Mouse (Mus musculus): ENCODE results near the gene Crabp2.

Crabp2 gene

GRCm38 (mm10) chr3:87959371-87959770, 10.9 kb downstream of the Crabp2 start:
- no peak for DNase-seq

DNA sequence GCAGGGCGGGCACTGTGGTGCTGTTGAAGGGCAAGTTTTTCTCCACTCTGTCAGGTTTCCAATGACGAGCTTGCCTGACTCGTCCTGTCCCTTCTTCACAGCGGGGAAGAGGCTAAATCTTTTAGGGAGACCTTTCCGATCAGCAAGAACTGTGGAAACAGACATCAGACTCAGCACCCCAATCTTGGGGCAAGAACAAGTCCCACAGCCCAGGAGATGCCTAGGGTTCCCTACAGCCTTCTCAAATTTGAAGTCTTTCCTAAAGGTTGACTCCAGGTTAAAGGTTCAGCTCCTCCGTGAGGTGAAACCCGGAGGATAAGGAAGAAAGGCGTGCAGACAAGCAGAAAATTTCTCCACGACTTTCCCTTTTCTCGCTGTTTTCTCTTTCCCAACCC, 11.7 kb downstream of the Crabp2 start:
- no peak for DNase-seq

GRCm38 (mm10) chr3:87960586-87961191, 12.2 kb downstream of the Crabp2 start:
- DNase-seq: peak; percentile 99

GRCm38 (mm10) chr3:87970184-87970938, 21.9 kb downstream of the Crabp2 start:
- peak; percentile 82 for DNase-seq

- DNase-seq: peak; percentile 92
Measured at GRCm38 (mm10) chr3:87970939-87971488, 22.5 kb downstream of the Crabp2 start, which contains the start of gene Nes. TSS of gene Nes (plus strand) at chr3:87971078.

GRCm38 (mm10) chr3:87971489-87972202, 23.2 kb downstream of the Crabp2 start:
- peak; percentile 59 for DNase-seq

DNA sequence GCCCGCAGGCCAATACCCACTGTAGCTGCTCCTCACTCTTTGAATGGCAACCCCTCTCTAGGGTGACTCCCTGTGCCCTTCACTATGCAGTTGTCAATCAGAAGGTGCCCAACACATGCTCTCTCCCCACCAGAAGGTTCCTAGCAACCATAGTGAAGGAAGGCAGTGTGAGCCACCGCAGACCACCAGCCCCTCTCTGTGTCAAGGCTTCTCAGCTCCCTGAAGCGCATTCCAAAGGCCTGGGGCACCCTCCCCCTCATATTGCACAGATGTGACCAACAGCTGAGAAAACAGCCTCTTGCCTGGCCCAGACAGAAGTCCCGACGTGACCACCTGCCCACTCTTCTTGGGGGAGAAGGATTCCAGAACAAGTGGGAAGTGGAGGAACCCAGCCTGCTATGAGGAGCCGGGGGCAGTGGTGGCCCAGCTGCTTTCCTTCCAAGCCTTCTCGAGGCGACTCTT, 23.8 kb downstream of the Crabp2 start:
- no peak for DNase-seq

DNA sequence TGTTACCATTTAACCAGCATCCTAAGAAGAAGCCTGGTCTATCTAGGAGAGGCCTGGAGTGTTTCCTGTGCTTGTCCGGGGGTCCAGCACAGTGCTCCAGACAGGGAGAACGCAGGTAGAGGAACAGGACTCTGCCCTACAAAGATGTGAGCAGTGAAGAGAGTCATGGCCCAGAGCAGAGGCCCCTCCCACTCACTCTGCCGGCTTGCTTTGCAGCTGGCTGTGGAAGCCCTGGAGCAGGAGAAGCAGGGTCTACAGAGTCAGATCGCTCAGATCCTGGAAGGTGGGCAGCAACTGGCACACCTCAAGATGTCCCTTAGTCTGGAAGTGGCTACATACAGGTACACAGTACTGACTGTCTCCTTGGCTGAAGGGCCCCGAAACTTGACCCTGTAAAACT, 24.3 kb downstream of the Crabp2 start:
- DNase-seq: no peak

DNA sequence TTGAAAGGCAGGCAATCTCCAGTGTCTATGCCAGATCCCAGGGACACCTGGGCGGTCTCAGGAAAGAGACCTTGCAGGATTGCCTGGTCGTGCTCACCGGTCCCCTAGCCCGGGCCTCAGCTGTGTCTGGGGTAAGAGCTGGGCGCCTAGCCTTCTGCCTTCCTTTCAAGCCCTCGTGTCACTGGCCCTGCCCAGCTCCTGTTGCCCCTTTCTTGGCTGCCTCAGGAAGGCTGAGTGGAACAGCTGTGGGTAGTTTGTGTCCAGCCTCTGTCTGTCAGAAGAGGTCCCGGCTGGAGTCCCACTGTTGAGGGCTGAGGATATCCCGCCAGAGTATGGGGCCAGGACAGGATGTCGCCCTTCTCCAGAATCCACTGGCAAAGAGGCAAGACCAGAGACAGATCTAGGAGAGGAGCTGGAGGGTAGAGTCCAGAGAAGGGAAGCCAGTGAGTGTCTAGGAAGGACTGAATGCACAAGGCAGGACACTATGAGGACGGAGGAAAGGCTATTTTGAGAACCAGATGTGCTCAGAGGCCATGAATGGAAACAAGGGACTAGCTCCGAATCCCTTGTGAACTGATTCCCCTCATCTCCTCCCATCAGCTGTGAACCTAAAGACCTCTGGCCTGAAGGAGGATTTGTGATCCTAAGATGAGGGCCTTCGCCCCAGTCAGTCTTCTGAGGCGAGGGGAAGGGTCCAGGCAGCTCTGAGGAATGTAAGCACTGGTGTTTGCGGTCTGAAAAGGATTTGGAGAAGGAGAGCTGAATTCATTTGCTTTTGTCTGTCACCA, 25.3 kb downstream of the Crabp2 start:
- DNase-seq: no peak

DNA sequence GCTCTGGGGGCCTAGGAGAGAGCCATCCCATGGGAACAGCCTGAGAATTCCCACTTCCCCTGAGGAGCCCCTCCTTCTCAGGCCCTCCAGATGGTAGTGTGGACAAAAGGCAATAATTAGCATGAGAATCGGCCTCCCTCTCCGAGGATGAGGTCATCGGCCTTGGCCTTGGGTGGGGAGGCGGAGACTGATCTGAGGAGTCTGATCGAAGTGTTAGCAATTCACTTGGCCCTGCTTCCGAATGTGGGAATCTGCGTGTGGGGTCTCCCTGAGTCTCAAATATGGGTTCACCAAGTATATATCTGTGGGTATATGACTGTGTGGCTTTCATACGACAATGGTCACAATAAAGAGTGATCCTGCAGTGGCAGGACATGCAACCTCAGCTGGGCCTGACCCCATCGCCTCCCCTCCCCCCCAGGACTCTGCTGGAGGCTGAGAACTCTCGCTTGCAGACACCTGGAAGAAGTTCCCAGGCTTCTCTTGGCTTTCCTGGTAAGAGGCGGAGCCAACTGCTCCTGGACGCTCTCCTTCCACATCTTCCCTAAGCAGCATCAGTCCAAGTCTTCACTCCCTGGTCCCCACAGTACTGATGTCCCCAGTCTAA, 26.0 kb downstream of the Crabp2 start:
- DNase-seq: peak; percentile 85

GRCm38 (mm10) chr3:87979493-87979892, 31.0 kb downstream of the Crabp2 start:
- no peak for DNase-seq

DNA sequence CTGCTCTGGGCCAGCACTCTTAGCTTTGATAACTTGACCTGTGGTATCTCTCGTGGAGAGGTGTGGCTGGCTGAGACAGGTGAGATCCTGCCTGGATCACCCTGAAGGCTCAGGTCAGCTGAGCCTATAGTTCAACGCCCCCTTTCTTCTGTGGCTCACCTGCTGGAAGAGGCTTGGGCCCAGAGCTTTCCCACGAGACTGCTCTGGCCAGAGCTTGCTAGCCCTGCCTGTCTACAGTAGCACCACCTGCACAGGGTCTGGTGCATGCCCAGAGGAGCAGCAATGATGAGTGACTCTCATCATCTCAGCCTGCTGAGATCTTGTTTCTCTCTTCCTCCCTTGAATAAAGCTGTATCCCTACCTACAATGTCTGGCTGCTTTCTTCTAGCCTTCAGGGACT, 31.6 kb downstream of the Crabp2 start:
- no peak for DNase-seq

DNA sequence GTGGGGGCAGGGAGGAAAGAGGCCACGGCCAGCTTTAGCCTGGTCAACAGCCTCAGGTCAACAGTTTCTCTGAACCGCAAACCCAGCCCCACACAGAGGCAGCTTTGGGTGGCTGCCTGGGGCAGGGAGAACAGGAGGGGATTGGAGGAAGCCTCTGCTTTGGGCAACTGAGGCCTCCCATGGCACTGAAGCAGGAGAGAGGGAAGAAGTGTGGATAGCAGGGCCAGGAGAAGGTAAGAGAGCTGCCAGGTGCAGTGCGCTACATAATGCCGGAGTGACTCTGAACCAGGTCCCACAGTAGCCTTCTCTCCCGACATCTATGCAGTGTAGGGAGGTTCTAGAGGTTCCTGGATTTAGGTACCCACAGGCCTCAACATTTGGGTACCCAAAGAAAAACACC, 32.3 kb downstream of the Crabp2 start:
- no peak for DNase-seq

DNA sequence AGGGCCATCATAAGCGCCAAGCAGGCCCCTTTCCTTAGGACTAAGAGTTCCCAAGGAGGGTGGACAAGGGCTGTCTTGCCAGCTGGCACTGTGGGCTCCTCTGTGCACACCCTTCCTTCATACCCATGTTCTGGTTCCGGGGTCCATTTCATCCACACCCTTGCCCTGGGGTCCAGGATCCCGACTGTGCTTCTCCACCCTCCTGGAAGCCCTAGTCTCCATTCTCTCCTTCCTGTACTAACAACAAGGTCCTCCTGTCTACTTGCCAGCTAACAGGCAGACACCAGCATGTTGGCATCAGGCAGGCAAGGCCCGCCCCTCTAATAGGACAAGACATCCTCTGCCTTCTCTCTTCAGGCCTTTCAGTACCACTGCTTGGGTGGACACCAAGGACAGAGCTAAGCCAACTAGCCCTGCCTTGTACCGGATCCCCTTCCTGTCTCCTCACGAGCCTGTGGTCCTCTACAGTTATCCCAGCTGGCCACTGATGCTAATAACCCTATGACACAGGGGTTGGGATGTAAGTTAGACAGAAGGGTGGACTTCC, 32.8 kb downstream of the Crabp2 start:
- DNase-seq: no peak

DNA sequence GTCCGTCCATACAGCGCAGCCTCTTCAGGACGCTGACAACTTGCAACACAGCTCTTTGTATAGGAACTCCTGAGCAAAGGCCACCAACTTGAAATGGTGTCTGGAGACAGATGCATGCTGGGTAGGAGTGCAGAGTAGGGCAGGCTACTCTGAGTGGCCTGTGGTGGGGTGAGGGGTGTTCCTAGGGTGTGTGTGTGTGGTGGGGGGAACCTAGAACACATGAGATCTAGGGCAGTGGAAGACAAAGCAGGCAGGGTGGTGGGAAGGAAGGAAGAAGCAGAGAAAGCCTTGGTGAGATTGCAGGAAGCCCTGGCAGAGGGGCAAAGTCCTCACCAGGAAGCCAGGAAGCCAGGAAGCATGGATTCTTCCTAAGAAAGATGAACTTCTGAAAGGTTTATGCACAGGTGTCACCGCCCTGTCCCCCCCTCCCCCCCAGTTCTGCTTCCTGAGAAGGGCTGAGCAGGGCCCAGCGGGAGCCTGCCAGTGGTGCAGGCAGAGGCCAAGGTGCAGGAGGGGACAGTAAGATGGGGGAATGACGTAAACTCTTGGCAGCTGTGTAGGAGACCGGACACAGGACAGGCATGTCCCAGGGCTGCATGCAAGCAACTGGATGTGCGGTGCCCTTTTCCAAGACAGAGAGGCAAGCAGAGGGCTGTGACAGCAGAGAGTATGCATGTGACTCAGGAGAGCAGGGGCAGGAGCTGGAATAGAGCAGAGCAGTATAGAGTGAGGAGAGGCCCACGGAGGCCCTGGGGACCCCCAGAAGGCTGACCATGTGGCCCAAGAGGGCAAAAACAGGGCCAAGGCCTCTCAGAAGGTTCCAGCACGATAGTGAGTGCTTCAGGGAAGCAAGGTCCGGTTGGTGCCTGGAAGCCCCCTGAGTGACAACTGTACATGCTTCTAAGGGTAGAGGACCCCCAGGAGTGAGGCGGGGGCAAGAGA, 33.7 kb downstream of the Crabp2 start:
- no peak for DNase-seq

- DNase-seq: peak; percentile 72
Measured at GRCm38 (mm10) chr3:87982836-87983601, 34.6 kb downstream of the Crabp2 start.

DNA sequence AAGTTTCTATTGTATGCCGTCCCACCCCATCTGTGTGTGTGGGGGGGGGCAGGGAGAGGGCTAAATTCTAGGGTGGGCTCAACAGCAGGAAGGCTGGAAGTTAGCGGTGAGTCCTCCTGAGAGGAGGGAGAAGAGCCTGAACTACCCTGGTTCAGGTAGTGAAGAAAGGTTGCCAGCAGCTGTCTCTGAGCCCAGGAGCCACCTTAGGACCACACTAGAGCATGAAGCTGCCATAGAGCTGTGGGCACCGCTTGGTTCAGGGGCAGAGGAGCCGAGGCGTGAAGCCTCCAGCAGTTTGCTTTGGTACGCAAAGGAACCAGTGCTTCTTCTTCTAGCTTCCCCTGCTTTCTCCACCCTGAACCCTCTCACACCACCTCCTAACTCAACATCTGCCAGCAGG, 35.2 kb downstream of the Crabp2 start:
- DNase-seq: no peak

GRCm38 (mm10) chr3:87984094-87984493, 35.6 kb downstream of the Crabp2 start:
- DNase-seq: no peak

DNA sequence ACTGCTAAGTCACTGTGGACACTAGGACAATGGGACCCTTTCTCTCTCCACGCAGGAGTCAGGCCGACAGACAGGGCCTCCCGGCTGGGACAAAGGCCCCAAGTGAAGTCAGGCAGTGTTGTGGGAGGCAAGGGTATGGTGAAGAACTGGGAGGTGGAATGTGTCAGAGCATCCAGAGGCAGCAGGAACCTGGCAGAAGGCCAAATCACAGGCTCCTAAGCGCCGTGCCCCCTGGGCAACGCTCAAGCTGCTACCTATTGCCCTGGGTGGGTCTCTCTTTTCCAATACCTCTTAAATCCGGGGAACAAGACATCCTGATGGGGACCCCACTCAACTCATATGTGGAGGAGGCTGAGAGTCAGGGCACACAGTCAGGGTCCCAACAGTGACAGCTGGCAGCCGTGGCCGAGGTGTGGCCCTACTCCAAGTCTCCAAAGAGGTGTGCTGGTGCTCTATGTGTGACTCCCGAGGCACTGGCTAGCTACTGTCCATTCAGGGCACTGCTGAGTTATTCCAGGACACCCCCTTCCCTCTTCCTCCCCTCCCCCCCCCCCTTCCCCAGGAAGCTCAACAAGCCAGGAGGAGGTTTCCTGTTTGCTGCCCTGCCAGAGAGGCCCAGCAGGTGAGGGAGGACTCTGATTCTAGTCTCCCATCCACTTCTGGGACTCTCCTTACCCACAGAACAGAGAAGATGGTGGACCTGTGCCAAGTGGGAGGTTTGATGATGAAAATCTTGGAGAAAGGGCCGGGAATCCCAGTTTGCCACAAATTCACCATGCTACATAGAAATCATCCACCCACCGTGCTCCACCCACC, 37.2 kb downstream of the Crabp2 start:
- peak; percentile 68 for DNase-seq
